Mouse (Mus musculus): ENCODE data around the gene Rpl18a.

Rpl18a gene

DNA sequence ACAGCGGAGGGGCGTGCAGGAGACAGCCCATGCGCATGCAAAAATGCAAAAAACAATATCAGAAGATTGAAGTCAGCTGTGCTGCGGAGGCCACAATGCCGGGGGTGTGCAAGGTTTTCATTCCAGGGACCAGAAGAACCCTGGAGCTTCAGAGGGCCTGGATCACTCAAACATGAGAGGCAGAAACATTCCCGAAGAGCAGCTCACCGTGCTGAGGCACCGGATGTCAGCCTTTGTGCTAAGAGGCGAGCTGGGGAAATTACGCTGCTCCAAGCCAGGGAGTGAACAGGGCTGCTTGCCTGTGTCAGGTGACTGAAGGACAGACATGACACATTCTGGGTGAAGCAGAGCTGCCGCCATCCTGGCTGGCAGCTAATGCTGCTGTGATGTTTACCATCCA lies 16.7 kb downstream of the Rpl18a start:
- no peak for DNase-seq (ENCODE audit: low spot score in 2 of 2)

DNA sequence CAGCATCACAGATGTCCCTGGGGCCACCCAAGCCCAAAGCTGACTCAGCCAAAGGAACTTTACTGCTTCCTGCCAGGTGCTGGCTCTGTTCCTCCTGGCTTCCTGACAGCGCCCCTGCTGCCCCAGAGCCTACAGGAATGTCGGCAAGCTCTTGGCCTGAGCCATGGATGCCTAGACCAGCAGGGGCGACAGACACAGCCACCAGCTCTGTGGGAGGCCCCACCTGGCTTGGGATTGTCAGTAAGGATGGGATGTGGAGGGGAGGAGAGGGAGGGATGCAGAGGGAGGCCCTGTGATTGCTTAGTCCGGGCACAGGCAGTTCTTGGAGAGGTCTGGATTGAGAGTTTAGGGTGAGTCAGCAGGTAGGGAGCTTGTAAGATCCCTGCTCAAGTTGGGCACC lies 17.1 kb downstream of the Rpl18a start:
- DNase-seq (ENCODE audit: low spot score in 2 of 2) = no peak

- no peak for DNase-seq (ENCODE audit: low spot score in 2 of 2)
These were observed 17.7 kb downstream of the Rpl18a start for GRCm38 (mm10) chr8:70879500-70879899.

DNA sequence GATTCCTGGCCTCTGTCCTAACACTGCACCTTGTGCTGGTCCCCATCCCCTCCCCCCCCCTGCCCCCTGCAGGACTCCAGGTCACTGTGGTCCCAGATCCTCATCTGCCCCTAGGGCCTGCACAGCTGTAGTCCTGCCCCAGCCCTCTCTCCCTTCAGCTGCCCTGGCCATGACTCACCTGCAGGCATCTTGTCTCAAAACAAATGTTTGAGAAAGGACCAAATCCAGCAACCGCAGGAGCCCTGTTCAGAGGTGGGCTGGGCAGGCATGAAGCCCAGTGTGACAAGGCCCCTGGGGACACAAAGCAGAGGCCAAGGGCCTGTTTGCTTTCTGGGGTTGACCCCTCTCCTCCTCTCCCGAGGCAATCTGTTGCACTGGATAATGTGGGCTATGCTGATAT lies 19.0 kb downstream of the Rpl18a start:
- DNase-seq (ENCODE audit: low spot score in 2 of 2) = no peak

DNA sequence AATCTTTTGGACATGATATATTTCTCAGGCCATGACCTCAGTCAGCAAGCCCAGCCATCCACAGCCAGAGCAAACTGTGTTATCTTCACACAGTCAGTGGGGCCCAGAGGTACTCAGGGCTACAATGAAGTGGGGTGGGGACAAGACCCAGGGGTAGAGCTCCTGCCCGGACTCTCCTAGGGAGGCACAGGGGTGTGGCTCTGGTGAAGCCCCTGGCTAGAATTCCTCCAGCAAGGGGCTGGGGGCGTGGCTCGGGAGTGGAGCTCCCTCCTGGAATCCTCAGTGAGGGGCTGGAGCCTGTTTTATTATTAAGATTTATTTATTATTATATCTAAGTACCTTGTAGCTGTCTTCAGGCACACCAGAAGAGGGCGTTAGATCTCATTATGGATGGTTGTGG lies 20.8 kb downstream of the Rpl18a start:
- no peak for DNase-seq (ENCODE audit: low spot score in 2 of 2)

DNA sequence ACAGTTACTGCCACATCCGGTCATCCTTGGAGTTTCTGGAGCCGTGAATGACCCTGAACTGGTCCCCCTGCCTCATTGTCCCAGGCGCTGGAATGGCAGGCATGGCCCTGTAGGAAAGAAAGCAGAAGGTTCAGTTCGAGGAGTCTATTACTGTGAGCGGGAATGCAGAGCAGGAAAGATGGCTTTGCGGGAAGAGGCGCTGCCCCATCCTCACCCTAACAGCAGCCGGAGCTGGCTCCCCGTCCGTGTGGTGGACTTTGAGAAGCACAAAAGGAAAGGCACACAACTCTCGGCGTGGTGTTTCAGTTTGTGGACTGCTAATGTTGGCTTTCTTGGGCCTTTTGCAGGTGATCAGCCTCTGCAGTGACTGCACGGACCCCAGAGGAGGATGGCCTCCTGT lies 22.8 kb downstream of the Rpl18a start:
- no peak for DNase-seq (ENCODE audit: low spot score in 2 of 2)

- DNase-seq (ENCODE audit: low spot score in 2 of 2) = peak; percentile 91
These were observed 23.7 kb downstream of the Rpl18a start, which contains the start of gene Ccdc124 for GRCm38 (mm10) chr8:70873364-70873985. Gene Ccdc124 (minus strand): TSS chr8:70873935.

- no peak for DNase-seq (ENCODE audit: low spot score in 2 of 2)
These were observed 24.4 kb downstream of the Rpl18a start for GRCm38 (mm10) chr8:70872643-70873363.

DNA sequence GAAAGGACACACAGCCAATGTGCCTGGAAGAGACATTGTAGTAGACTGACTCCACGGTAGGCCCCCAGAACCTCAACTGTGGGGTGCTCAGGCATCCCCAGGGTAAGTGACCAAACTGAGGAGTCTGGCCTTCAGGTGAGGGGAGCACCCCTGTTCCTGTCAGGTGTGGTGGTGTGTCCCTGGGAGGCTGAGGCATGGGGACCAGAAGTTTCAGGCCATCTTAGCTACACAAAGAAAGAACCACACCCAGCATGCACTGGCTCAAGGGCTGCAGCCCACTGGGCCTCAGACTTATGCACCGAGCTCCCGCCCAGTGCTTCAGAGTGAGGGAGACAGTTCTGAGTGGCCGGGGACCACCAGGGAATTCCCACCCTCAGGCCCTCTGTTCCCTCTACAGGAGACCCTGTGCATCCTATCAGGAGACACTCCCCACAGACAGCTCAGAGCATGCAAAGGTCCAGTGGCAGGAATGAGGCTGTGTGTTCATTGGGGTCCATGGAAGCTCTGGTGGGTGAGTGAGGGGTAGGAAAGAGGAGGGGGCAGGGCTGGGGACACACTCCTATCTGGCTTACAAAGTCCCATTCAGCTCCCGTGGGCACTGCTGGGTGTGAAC lies 25.9 kb downstream of the Rpl18a start:
- no peak for DNase-seq (ENCODE audit: low spot score in 2 of 2)

- DNase-seq (ENCODE audit: low spot score in 2 of 2) = peak; percentile 70 to 73
These were observed 27.6 kb downstream of the Rpl18a start for GRCm38 (mm10) chr8:70869601-70870041.

DNA sequence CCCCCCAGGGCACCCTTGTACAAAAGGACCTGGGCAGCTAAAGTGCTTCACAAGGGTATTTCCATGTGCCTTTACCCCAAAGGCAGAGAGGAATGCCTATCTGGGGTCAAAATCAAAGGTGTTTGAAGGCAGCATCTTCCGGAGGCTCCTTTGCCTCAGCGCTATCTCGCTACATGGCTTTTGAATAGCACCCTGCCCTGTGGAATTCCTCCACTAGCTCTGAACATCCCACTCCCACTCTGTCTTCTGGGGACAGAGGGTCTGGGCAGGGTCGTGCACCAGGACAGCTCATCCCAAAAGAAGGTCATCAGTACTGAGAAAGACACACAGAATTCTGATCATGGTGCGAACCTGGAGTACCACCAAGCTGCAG lies 28.0 kb downstream of the Rpl18a start:
- no peak for DNase-seq (ENCODE audit: low spot score in 2 of 2)

GRCm38 (mm10) chr8:70868559-70869198 lies 28.5 kb downstream of the Rpl18a start:
- no peak for DNase-seq (ENCODE audit: low spot score in 2 of 2)

DNA sequence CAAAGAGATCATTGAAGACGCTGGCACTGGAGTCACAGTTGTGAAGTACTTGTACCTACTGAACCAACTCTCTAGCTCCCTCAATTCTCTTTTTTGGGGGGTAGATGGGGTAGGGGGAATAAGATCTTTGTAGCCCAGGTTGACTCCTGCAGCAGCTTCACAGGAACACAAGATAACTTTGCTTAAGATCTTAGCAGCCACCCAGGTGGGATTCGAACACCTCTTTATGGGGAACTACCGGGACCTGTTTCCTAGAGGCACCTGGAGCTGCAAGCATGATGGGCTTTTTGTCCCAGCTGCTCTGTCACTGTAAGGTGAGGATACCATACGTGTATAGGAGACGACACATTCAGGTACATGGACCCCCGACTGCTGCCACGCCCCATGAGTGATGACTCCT lies 30.6 kb downstream of the Rpl18a start:
- no peak for DNase-seq (ENCODE audit: low spot score in 2 of 2)

- DNase-seq (ENCODE audit: low spot score in 2 of 2) = no peak
These were observed 31.2 kb downstream of the Rpl18a start for GRCm38 (mm10) chr8:70866001-70866520.

DNA sequence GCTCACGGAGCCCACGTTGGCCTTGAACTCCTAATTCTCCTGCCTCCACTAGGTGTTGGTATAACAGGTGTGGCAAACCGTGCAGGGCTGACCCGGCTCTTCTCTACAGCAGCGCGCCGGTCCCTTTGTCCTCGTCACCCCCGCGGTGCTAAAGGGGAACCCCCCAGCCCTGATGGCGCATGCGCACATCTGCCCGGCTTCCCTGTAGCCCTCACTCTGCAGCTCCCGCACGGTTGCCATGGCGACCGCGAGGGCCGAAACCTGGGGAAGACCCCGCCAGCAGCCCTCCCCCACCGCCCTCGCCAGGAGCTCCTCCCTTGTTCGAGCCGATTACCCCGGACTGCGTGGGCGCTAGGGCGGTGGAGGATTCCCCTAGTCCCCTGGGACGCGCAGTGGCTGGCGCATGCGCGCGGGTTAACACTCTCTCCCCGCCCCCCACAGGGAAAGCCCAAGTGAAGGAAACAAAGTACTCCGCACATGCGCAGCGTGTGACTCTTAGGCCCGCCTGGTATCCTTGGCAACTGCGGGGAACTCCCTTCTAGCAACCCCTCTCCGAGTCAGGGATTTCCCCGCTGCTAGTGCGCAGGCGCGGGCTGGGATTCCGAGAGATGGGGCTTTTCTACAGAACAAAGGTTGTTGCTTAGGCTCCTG lies 31.7 kb downstream of the Rpl18a start:
- peak; percentile 98 for DNase-seq (ENCODE audit: low spot score in 2 of 2)

GRCm38 (mm10) chr8:70864712-70865221 lies 32.4 kb downstream of the Rpl18a start:
- no peak for DNase-seq (ENCODE audit: low spot score in 2 of 2)

- DNase-seq (ENCODE audit: low spot score in 2 of 2) = no peak
These were observed 33.1 kb downstream of the Rpl18a start for GRCm38 (mm10) chr8:70863956-70864711.

DNA sequence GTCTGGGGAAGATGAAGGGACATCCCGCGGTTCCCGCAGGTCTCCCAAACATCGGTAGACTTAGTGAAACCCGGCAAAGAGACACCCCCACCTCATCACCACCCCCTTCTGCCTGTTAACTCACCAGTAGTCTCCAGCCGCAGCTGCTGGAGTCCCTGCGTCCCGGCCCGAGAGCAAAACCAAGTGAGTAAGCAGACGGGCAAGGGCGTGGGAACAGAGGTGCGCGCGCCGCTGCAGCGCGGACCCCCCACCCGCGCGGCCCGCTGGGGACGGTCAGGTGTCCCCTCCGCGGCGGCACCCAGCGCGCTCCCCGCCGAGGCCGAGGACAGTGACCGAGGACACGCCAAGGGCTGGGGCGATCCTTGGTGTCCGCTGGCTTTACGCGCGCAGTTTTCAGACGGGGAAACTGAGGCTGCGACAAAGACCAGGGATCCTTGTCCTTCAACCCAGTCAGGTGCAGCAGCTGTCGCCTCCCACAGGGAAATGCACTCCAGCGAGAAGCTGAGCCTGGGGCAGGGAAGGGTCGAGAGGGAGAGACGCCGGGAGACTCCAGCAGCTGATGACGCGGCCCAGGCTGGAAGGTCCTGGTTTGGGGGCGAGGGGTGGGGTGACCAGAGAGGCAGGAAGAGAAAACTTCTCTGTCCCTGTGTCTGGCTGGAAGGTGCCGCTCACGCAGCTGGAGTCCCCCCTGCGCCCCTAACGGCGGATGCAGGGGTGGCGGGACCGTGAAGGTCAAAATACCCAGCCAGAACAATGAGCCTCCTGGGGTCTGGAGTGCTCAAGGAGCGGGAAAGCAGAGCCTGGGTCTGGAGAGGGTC lies 34.2 kb downstream of the Rpl18a start, which contains the start of gene Kcnn1:
Gene Kcnn1, minus strand, starts transcription at position 435 of the 818 bp plus-strand sequence.
- no peak for DNase-seq (ENCODE audit: low spot score in 2 of 2)

GRCm38 (mm10) chr8:70857516-70857915 lies 39.7 kb downstream of the Rpl18a start:
- DNase-seq (ENCODE audit: low spot score in 2 of 2) = no peak

All from right cerebral cortex, postnatal 36 days (tissue).